Mouse (Mus musculus) hindbrain, embryonic 10.5 days (tissue): Measurements from ENCODE around the gene Ece1. TPM values are rescaled to one million over a fixed set of nuclear protein-coding genes. Genes with fewer than 3 reads are reported as not detected.

ENCODE experiments used
- DNase-seq: peaks from one replicate; pipeline ENCODE4 v3.0.0-alpha.2; 2017; ENCODE audit warnings: low spot score
- H3K27ac ChIP-seq: fragments of 300-500 bp; sonication (generic); 2 replicates; pipeline ENCODE4 v1.5.1; 2016; ENCODE audit warnings: mild to moderate bottlenecking, moderate library complexity
- H3K27me3 ChIP-seq: fragments of 300-500 bp; sonication (generic); 2 replicates; pipeline ENCODE4 v1.6.1; 2016; ENCODE audit warnings: mild to moderate bottlenecking; ENCODE audit not compliant: poor library complexity, insufficient read depth, severe bottlenecking
- H3K36me3 ChIP-seq: fragments of 300-500 bp; sonication (generic); 2 replicates; pipeline ENCODE4 v1.6.1; 2016; ENCODE audit warnings: mild to moderate bottlenecking, moderate library complexity
- H3K4me1 ChIP-seq: fragments of 300-500 bp; sonication (generic); replicated peaks from 2 replicates; pipeline ENCODE4 v1.6.1; 2016; ENCODE audit warnings: mild to moderate bottlenecking
- H3K4me3 ChIP-seq: fragments of 300-500 bp; sonication (generic); 2 replicates; pipeline ENCODE4 v1.5.1; 2016; ENCODE audit warnings: mild to moderate bottlenecking, moderate library complexity
- H3K9me3 ChIP-seq: fragments of 300-500 bp; sonication (generic); 2 replicates; pipeline ENCODE4 v1.6.1; 2016; ENCODE audit warnings: mild to moderate bottlenecking, moderate library complexity
- WGBS: fragments of 180-500 bp; shearing (Covaris S2); methylation state at CpG from one replicate; pipeline ENCODE4 v1.1.7; 2016; 5-methylcytosine and 5-hydroxymethylcytosine counted together
- polyA plus RNA-seq: library from polyadenylated mRNA; unstranded; fragments of >200 nt; fragmentation: Nextera tagmentation; extraction: Ambion mirVana; gene quantifications from 2 replicates; pipeline ENCODE4 v1.2.1, GENCODE M21; 2016

Gene Ece1
- polyA plus RNA-seq, 1 experiment from 2014 or later = 33.7 TPM

DNA sequence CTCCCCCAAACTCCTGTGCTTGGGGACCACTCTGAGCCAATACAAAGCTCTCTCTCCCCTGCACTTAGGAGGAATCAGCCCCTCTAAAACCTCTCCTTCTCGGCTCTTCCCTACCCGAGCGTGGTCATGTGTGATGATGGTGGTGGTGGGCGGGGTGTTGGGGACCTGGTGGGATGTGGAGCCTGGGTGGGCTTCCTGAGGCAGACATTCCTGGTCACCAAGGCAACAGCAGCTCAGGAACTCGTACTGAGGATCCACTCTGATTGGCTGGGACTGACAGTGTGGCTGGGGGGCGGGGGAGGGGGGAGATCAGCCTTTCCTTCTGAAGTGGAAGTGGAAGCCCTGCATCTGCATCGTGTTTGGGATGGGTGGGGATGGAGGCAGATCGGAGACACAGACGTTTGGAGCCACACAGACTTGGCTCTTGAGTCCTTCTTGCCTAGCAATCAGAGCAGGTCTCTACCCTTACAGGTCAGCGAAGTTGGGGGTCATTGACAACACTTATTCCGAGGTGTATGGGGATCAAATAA, 30.7 kb downstream of the Ece1 start:
- Histone ChIP-seq H3K4me3 (peak overlapping the region; percentile 20), H3K27me3 (no peaks in the 10 kb centered on the region), H3K4me1 (peaks cover 68% of the 10 kb centered on the region), H3K9me3 (no peaks in the 10 kb centered on the region), H3K27ac (peak overlapping the region; percentile 70), H3K36me3 (no peaks in the 10 kb centered on the region)
- WGBS = 10% methylated on average over 11 of the region's 11 CpGs
- peak; percentile 79 for DNase-seq

DNA sequence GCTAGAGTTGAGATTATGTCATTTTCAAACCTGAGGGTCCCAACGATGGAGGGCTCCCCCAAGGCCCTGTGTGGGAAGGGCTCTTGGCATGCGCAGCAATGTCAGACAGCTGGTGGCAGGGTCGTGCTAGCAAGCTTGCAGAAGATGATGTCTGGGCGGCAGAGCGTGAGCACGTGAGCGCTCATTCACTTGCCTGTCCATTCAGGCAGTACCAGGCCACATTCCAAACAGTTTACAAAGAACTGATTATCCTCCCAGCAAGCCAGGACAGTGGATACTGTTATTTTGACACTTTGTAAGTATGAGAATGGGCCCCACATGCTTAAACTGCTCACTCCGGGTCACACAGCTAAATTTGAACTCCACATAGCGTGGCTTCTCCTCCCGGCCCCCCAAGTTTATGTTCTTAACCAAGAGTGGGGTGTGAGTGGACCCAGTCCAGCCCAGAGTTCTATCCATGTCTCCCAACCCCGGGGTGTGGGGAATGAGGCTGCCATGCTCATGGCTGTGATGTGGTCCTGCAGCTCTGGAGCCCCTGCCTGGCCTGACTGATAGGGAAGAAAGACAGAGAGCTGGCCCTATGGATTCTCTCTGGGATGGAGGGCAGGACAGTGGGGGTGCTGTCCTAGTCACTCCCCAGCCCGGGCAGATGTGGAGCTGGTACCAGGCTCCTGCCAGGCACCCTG, 34.7 kb downstream of the Ece1 start:
- Histone ChIP-seq H3K27ac (peak overlapping the region; percentile 82), H3K4me1 (peaks cover 69% of the 10 kb centered on the region), H3K4me3 (no peak overlapping the region), H3K9me3 (no peaks in the 10 kb centered on the region), H3K36me3 (no peaks in the 10 kb centered on the region), H3K27me3 (no peaks in the 10 kb centered on the region)
- peak; percentile 40 for DNase-seq
- WGBS = 26% methylated on average over 12 of the region's 12 CpGs

- no peaks in the 10 kb centered on the region for H3K27me3 ChIP-seq
- 14% methylated on average over 8 of the region's 8 CpGs for WGBS
- H3K36me3 ChIP-seq = no peaks in the 10 kb centered on the region
- H3K27ac ChIP-seq = peak overlapping the region; percentile 82
- no peak overlapping the region for H3K4me3 ChIP-seq
- H3K9me3 ChIP-seq = no peaks in the 10 kb centered on the region
- H3K4me1 ChIP-seq = peaks cover 69% of the 10 kb centered on the region
- no peak for DNase-seq
Measured at GRCm38 (mm10) chr4:137897298-137897612, 35.2 kb downstream of the Ece1 start.

GRCm38 (mm10) chr4:137898490-137898889, 36.5 kb downstream of the Ece1 start:
- Histone ChIP-seq H3K27me3 (no peaks in the 10 kb centered on the region), H3K9me3 (no peaks in the 10 kb centered on the region), H3K4me3 (no peak overlapping the region), H3K4me1 (peaks cover 67% of the 10 kb centered on the region), H3K27ac (no peak overlapping the region), H3K36me3 (no peaks in the 10 kb centered on the region)
- 88% methylated on average over 7 of the region's 7 CpGs for WGBS
- DNase-seq = no peak

DNA sequence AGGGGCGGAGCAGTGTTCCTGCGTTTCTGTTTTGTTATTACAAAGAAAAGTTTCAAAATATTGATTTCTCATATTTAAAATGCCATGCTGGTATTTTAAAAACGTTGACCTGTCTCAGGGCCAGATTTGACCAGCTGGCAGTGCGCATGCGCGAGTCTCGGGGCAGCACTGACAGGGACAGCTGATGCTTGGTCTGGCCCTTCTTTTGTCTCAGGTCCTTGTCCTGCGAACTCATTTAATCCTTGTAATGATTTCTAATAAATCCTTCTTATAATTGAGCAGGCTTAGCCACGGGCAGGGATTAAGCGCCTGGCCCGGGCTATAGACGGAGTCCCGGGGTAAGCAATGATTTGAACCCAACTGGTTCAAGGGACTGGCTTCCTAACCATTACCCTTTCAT, 40.2 kb downstream of the Ece1 start:
- Histone ChIP-seq H3K36me3 (no peaks in the 10 kb centered on the region), H3K4me1 (peaks cover 63% of the 10 kb centered on the region), H3K9me3 (no peaks in the 10 kb centered on the region), H3K27ac (peak overlapping the region; percentile 50; the same call in 1 of the 2 replicates), H3K27me3 (no peaks in the 10 kb centered on the region), H3K4me3 (no peak overlapping the region)
- no peak for DNase-seq
- 83% methylated on average over 13 of the region's 13 CpGs for WGBS

GRCm38 (mm10) chr4:137902873-137903272, 40.8 kb downstream of the Ece1 start:
- 41% methylated on average over 7 of the region's 7 CpGs for WGBS
- Histone ChIP-seq H3K27ac (peak overlapping the region; percentile 50; the same call in 1 of the 2 replicates), H3K9me3 (no peaks in the 10 kb centered on the region), H3K4me3 (no peak overlapping the region), H3K4me1 (peaks cover 57% of the 10 kb centered on the region), H3K27me3 (no peaks in the 10 kb centered on the region), H3K36me3 (no peaks in the 10 kb centered on the region)
- no peak for DNase-seq

DNA sequence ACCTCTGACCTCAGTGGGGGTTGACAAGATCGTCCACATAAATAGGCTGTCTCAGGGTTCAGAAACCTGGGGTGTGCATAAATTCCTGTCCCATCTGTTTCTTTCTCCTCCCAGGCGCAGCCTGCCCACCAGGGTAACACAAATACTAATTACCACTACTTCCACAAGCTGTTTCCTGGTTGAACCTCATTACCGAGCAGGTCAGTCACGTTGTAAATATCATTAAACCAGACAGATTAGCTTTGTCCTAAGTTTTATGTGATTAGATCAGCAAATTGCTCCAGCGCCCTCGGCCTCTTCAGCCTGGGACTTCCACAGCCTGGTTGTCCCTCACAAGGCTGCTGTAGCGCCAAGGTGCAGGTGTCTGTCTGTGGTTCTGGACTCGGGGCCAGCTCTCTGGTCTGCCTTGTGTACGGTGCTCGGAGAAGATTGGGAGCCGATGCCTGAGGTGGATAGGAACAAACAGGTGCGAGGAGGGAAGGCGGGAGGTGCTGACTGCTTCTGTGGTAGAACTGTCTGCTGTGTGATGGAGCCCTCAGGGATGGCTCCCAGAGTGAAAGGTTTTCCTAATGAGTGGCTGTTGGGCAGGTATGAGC, 43.0 kb downstream of the Ece1 start:
- Histone ChIP-seq H3K36me3 (no peaks in the 10 kb centered on the region), H3K4me1 (peaks cover 46% of the 10 kb centered on the region), H3K4me3 (no peak overlapping the region), H3K27me3 (no peaks in the 10 kb centered on the region), H3K27ac (peak overlapping the region; percentile 2), H3K9me3 (no peaks in the 10 kb centered on the region)
- no peak for DNase-seq
- 80% methylated on average over 13 of the region's 13 CpGs for WGBS

DNA sequence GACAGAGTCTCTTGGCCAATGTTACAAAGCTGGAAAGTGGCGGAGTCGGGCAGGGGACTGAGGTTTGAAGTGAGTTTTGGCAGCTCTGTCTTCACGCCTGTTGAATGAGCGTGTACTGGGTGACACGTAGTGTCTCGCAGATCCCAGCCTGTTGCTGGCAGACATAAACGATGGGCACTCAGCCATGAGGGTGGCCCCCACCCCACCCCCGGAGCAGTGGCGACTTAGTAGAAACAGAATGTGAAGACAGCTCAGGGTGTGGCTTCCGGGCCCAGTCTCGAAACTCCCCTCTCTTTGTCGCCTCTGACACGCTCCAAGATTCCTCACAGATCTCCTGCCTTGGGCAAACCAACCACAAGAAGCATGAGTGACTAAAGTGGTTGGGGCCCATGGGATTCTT, 45.9 kb downstream of the Ece1 start:
- Histone ChIP-seq H3K4me3 (no peak overlapping the region), H3K9me3 (no peaks in the 10 kb centered on the region), H3K36me3 (0 out of 2 replicates have a peak, but pooled peaks cover 5% of the 10 kb centered on the region), H3K4me1 (peaks cover 35% of the 10 kb centered on the region), H3K27ac (0 out of 2 replicates have a peak overlapping the region, but pooled peaks have one; percentile 37), H3K27me3 (peaks cover 8% of the 10 kb centered on the region; the same call in 1 of the 2 replicates)
- no peak for DNase-seq
- WGBS = 72% methylated on average over 13 of the region's 13 CpGs

GRCm38 (mm10) chr4:137908489-137908888, 46.5 kb downstream of the Ece1 start:
- 93% methylated on average over 7 of the region's 7 CpGs for WGBS
- H3K36me3 ChIP-seq = 0 out of 2 replicates have a peak, but pooled peaks cover 5% of the 10 kb centered on the region
- H3K27ac ChIP-seq = 0 out of 2 replicates have a peak overlapping the region, but pooled peaks have one; percentile 37
- no peaks in the 10 kb centered on the region for H3K9me3 ChIP-seq
- no peak overlapping the region for H3K4me3 ChIP-seq
- H3K4me1 ChIP-seq = peaks cover 38% of the 10 kb centered on the region
- peaks cover 8% of the 10 kb centered on the region; the same call in 1 of the 2 replicates for H3K27me3 ChIP-seq
- DNase-seq = no peak

DNA sequence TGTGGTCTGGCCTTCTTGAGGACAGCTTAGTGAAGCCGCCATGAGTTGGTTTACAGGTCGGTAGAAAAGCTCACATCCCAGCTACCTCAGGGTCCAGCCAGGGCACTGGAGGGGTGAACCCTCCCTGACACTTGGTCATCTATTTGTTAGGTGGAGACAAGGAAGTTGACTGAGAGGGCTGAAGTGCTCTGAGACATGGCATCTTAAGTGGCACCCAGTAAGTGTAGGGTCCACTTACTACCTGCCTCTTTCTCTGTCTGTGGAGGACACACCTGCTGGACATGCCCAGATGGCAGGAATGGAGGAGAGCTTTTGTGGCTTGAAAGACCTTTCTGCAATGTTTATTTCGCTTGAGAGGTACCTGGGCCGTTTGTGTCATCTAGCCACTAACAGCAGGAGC, 46.9 kb downstream of the Ece1 start:
- H3K27me3 ChIP-seq = peaks cover 10% of the 10 kb centered on the region; the same call in 1 of the 2 replicates
- 0 out of 2 replicates have a peak, but pooled peaks cover 5% of the 10 kb centered on the region for H3K36me3 ChIP-seq
- no peaks in the 10 kb centered on the region for H3K9me3 ChIP-seq
- 85% methylated on average over 4 of the region's 4 CpGs for WGBS
- H3K27ac ChIP-seq = 0 out of 2 replicates have a peak overlapping the region, but pooled peaks have one; percentile 12
- H3K4me3 ChIP-seq = no peak overlapping the region
- DNase-seq = no peak
- H3K4me1 ChIP-seq = peaks cover 42% of the 10 kb centered on the region

GRCm38 (mm10) chr4:137909471-137909870, 47.4 kb downstream of the Ece1 start:
- 0 out of 2 replicates have a peak, but pooled peaks cover 5% of the 10 kb centered on the region for H3K36me3 ChIP-seq
- peaks cover 15% of the 10 kb centered on the region for H3K27me3 ChIP-seq
- no peak overlapping the region for H3K4me3 ChIP-seq
- no peak for DNase-seq
- peaks cover 46% of the 10 kb centered on the region for H3K4me1 ChIP-seq
- no peaks in the 10 kb centered on the region for H3K9me3 ChIP-seq
- 0 out of 2 replicates have a peak overlapping the region, but pooled peaks have one; percentile 12 for H3K27ac ChIP-seq
- WGBS = 62% methylated on average over 4 of the region's 4 CpGs

- no peaks in the 10 kb centered on the region for H3K9me3 ChIP-seq
- H3K27ac ChIP-seq = no peak overlapping the region
- DNase-seq = no peak
- H3K4me1 ChIP-seq = peaks cover 39% of the 10 kb centered on the region
- H3K36me3 ChIP-seq = 0 out of 2 replicates have a peak, but pooled peaks cover 5% of the 10 kb centered on the region
- H3K27me3 ChIP-seq = peaks cover 20% of the 10 kb centered on the region
- no peak overlapping the region for H3K4me3 ChIP-seq
- 93% methylated on average over 5 of the region's 5 CpGs for WGBS
Measured at GRCm38 (mm10) chr4:137910382-137911009, 48.5 kb downstream of the Ece1 start.
